Mouse (Mus musculus): ENCODE measurements around the gene Arpc2.

Arpc2 gene

GRCm38 (mm10) chr1:74296477-74296876 lies 60.6 kb downstream of the Arpc2 start:
- in situ Hi-C loops (cut with MboI, MseI): loop anchor here in 1 of 2 experiments (25.0 kb wide), 1 partner anchor 91 kb away; the partner anchor contains the start of genes Ctdsp1 and Slc11a1

DNA sequence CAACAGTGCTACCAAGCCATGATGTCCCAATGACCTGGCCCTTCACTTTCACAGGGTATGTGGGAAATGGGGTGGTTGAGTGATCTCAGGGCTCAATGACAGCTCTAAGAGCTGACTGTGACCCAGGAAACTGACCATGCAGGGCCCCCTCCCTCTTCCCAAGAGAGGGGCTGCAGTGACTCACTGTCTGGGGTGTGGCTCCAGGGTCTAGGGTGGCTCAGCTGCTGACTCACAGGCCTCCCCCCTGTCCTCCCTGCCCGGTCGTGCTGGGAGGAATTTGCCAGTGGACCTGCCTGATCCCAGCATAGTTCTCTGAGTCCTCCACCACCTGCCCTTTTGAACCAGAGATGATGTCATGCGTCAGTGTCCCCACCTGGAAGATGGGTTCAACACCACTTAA lies 61.4 kb downstream of the Arpc2 start:
- in situ Hi-C loops (cut with MboI, MseI): loop anchor here in 1 of 2 experiments (25.0 kb wide), 1 partner anchor 90 kb away; the partner anchor contains the start of genes Ctdsp1 and Slc11a1

- in situ Hi-C loops (cut with MboI, MseI): loop anchor here in 1 of 2 experiments (25.0 kb wide), 1 partner anchor 89 kb away; the partner anchor contains the start of genes Ctdsp1 and Slc11a1
Measured at GRCm38 (mm10) chr1:74298157-74298750, 62.4 kb downstream of the Arpc2 start.

GRCm38 (mm10) chr1:74298996-74299395 lies 63.1 kb downstream of the Arpc2 start:
- in situ Hi-C loops (cut with MboI, MseI): loop anchor here in 1 of 2 experiments (25.0 kb wide), 1 partner anchor 88 kb away; the partner anchor contains the start of genes Ctdsp1 and Slc11a1

GRCm38 (mm10) chr1:74300347-74301110 lies 64.6 kb downstream of the Arpc2 start:
- in situ Hi-C loops (cut with MboI, MseI): loop anchor here in 1 of 2 experiments (25.0 kb wide), 1 partner anchor 1438 kb away; the partner anchor contains the start of gene Igfbp5

DNA sequence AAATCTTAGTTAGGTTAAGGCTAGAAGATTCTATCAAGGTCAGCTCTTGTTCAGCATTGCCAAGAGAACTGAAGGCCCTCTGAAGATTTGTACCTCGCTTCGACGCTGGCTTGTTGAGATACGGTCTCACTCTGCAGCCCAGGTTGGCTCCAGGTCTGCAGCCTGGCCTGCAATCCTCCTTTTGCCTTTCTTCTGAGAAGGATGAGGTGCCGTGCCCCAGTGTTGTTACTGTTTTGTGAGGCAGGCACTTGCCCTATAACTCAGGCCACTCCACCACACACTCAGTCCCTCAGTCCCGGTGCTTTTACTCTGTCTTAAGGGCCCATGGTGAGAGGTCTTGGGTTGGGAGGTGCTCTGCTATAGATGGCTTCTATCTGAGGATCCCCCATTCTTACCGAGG lies 66.3 kb downstream of the Arpc2 start:
- in situ Hi-C loops (cut with MboI, MseI): loop anchor here in 1 of 2 experiments (25.0 kb wide), 1 partner anchor 1440 kb away; the partner anchor contains the start of gene Igfbp5

DNA sequence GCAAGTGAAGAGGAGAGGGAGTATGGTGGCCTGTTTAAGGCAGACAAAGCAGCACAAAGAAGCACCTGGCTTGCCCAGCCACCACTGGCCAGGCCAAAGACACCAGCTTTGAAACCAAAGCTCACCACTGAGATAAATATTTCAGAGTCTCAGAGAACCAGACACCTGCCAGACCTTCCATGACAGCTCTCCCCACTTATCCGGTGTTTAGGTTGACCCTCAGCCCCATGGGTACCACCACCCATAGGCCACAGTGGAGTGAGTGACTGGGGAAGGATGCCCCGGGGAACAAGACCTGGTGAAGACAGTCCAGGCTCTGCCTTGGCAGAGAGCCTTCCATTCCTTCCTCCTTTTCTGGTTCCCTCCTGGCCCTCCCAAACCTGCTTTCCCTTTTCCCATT lies 67.0 kb downstream of the Arpc2 start:
- in situ Hi-C loops (cut with MboI, MseI): loop anchor here in 1 of 2 experiments (25.0 kb wide), 1 partner anchor 1441 kb away; the partner anchor contains the start of gene Igfbp5

- in situ Hi-C loops (cut with MboI, MseI): loop anchor here in 1 of 2 experiments (25.0 kb wide), 1 partner anchor 1441 kb away; the partner anchor contains the start of gene Igfbp5
Measured at GRCm38 (mm10) chr1:74303509-74304338, 67.8 kb downstream of the Arpc2 start.

GRCm38 (mm10) chr1:74304339-74304790 lies 68.5 kb downstream of the Arpc2 start:
- in situ Hi-C loops (cut with MboI, MseI): loop anchor here in 1 of 2 experiments (25.0 kb wide), 1 partner anchor 1442 kb away; the partner anchor contains the start of gene Igfbp5

DNA sequence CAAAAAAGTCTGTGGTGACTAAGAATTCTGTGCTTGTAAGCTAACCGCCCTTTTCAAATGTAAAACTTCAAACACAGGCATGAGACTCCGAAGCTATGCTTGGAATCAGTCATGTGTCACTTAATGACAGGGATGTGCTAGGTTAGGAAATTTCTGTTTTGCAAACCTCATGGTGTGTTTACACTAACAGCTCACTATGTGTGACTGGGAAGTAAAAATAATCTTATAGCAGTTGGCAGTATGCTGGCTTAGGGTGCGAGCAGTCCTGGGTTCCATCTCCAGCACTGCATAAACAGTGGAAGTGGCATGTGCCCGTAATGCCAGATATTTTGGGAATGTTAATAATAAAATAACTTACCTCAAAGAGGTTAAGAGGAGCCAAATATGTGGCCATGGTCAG lies 69.1 kb downstream of the Arpc2 start:
- in situ Hi-C loops (cut with MboI, MseI): loop anchor here (5.0 to 25.0 kb wide), 2 partner anchors 77 to 1443 kb away; partner anchors contain the start of gene Igfbp5 (in 1 of the 2)

GRCm38 (mm10) chr1:74305522-74305921 lies 69.6 kb downstream of the Arpc2 start, which contains the start of gene Tmbim1:
TSS of gene Tmbim1 (minus strand) at chr1:74305622.
- in situ Hi-C loops (cut with MboI, MseI): loop anchor here (5.0 to 25.0 kb wide), 2 partner anchors 77 to 1443 kb away; partner anchors contain the start of gene Igfbp5 (in 1 of the 2)

GRCm38 (mm10) chr1:74307146-74307545 lies 71.3 kb downstream of the Arpc2 start:
- in situ Hi-C loops (cut with MboI, MseI): loop anchor here (5.0 to 25.0 kb wide), 2 partner anchors 75 to 1445 kb away; partner anchors contain the start of gene Igfbp5 (in 1 of the 2)

- in situ Hi-C loops (cut with MboI, MseI): loop anchor here (5.0 to 25.0 kb wide), 2 partner anchors 74 to 1446 kb away; partner anchors contain the start of gene Igfbp5 (in 1 of the 2)
Measured at GRCm38 (mm10) chr1:74308001-74308964, 72.4 kb downstream of the Arpc2 start.

- in situ Hi-C loops (cut with MboI, MseI): loop anchor here (5.0 to 25.0 kb wide), 2 partner anchors 73 to 1447 kb away; partner anchors contain the start of gene Igfbp5 (in 1 of the 2)
Measured at GRCm38 (mm10) chr1:74309767-74310166, 73.9 kb downstream of the Arpc2 start.

DNA sequence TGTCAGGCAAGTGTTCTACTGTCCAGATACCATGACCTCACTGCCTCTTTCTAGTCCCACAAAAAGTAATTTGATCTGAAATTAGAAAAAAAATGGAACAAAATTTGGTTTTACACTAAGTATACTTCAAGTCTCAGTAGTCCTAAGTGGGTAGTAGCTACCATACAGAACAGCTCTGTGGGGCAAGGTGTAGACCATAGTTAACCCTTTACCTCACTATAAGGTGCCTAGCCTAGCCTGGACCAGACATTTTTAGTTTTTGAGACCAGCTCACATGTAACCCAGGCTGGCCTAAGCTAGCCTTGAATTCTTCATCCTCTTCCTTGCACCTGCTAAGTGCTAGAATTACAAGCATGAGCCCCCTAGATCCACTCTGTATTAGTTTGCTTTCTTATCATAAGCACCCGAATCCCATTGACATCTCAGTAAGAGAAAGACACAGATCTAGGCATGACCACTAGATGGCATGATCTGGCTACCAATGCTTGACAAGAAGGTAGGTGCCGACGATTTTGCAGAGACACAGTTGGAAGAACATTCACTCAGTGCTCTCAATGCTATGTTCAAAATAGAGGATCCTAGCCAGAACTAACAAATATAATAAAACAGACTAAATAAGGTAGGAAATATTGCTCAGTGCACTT lies 77.3 kb downstream of the Arpc2 start:
- in situ Hi-C loops (cut with MboI, MseI): loop anchor here in 1 of 2 experiments (25.0 kb wide), 1 partner anchor 1451 kb away; the partner anchor contains the start of gene Igfbp5

GRCm38 (mm10) chr1:74314796-74315195 lies 78.9 kb downstream of the Arpc2 start:
- in situ Hi-C loops (cut with MboI, MseI): loop anchor here in 1 of 2 experiments (25.0 kb wide), 1 partner anchor 1452 kb away; the partner anchor contains the start of gene Igfbp5

GRCm38 (mm10) chr1:74316114-74316827 lies 80.4 kb downstream of the Arpc2 start:
- in situ Hi-C loops (cut with MboI, MseI): loop anchor here in 1 of 2 experiments (25.0 kb wide), 1 partner anchor 1454 kb away; the partner anchor contains the start of gene Igfbp5

Data from T-helper 17 cell (primary cell).